In the genomic region with DNA sequence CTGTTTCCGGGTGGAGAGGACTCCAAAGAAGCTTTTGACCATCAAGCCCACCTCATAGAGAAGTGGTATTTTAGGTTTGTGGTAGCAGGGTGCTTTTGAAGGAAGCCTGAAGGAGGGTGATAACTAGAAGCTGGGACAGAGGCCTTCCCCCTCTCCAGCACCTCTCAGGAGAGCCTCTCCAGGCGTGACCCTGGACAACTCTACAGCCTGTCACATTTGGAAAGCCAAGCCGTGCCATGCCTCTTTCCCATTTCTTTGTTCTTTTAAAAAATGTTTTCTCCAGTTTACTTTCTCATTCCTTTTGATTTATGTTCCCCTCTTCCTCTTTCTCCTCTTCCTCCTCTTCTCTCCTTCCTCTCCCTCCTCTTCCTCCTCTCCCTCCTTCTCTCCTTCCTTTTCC, we compare ENCODE assay signal across 30 mouse cellular contexts.
A peak's percentile ranks its signal among the peaks of the same experiment; 100 is the strongest.
DNase-seq lines count a peak whose midpoint lies in the region; ATAC-seq and TF ChIP-seq lines count a peak whose summit lies in the region.
"Had no signal": no experiment of that assay in that cellular context is flagged by ENCODE, and none has a peak within 500 bp of the region (broad histone marks: within the 10 kb centered on the region; RNA-seq: fewer than 3 reads in every experiment).

No protein-coding gene starts in this region.

- DNase-seq in forebrain, embryonic 14.5 days (ENCODE audit: low spot score) = no peak
- DNase-seq in forebrain, postnatal 0 days = no peak
- no peak for DNase-seq in hindbrain, embryonic 10.5 days (ENCODE audit: low spot score)
- no peak for DNase-seq in hindbrain, postnatal 0 days (ENCODE audit: low spot score)
- DNase-seq in midbrain, embryonic 10.5 days (ENCODE audit: low spot score) = no peak
- no peak for DNase-seq in frontal cortex, postnatal 25 days (ENCODE audit: low spot score in 2 of 2)
- no peak for DNase-seq in lung, postnatal 36 days
- DNase-seq: adrenal gland, adult 2 months; cerebellum, adult 2 months; cerebellum, postnatal 14 days; gastrocnemius, postnatal 14 days; heart, postnatal 10 days; kidney, adult 2 months; kidney, postnatal 36 days; lung, embryonic 14.5 days; lung, postnatal 14 days; right cerebral cortex, postnatal 4 days; thymus, adult 2 months; thymus, postnatal 36 days had no signal

- 90% methylated on average over 3 of the region's 3 CpGs for WGBS in forebrain, embryonic 14.5 days
- 90% methylated on average over 3 of the region's 3 CpGs for WGBS in forebrain, postnatal 0 days
- WGBS in hindbrain, embryonic 10.5 days = 88% methylated on average over 3 of the region's 3 CpGs
- WGBS in hindbrain, postnatal 0 days = 85% methylated on average over 3 of the region's 3 CpGs
- WGBS in midbrain, embryonic 15.5 days = 89% methylated on average over 3 of the region's 3 CpGs
- WGBS in midbrain, embryonic 10.5 days = 94% methylated on average over 3 of the region's 3 CpGs

- H3K27ac ChIP-seq in forebrain, embryonic 14.5 days (ENCODE audit: low read depth, low read length) = peak overlapping the region; percentile 14; the same call in 1 of the 2 replicates
- H3K27ac ChIP-seq in forebrain, postnatal 0 days (ENCODE audit: low read depth, low read length) = no peak overlapping the region
- H3K27ac ChIP-seq in hindbrain, embryonic 10.5 days = peak overlapping the region; percentile 46; the same call in 1 of the 2 replicates
- no peak overlapping the region for H3K27ac ChIP-seq in hindbrain, postnatal 0 days
- 0 out of 2 replicates have a peak overlapping the region, but pooled peaks have one; percentile 41 for H3K27ac ChIP-seq in midbrain, embryonic 15.5 days
- H3K27ac ChIP-seq in midbrain, embryonic 10.5 days (replicated peaks) = no peak overlapping the region
- H3K27ac ChIP-seq: heart, embryonic 13.5 days; intestine, embryonic 15.5 days; layer of hippocampus, adult 2 months; limb, embryonic 15.5 days; liver, embryonic 14.5 days; midbrain, embryonic 12.5 days; neural tube, embryonic 12.5 days had no signal

- no peaks in the 10 kb centered on the region for H3K36me3 ChIP-seq in forebrain, embryonic 14.5 days (ENCODE audit: control insufficient read depth, insufficient read depth, low read length)
- H3K36me3 ChIP-seq in forebrain, postnatal 0 days (ENCODE audit: insufficient read depth) = no peaks in the 10 kb centered on the region
- H3K36me3 ChIP-seq in hindbrain, embryonic 10.5 days = no peaks in the 10 kb centered on the region
- H3K36me3 ChIP-seq in hindbrain, postnatal 0 days (ENCODE audit: insufficient read depth, low read length) = no peaks in the 10 kb centered on the region
- no peaks in the 10 kb centered on the region for H3K36me3 ChIP-seq in midbrain, embryonic 15.5 days (replicated peaks)
- H3K36me3 ChIP-seq in midbrain, embryonic 10.5 days = no peaks in the 10 kb centered on the region
- H3K36me3 ChIP-seq: heart, embryonic 13.5 days; intestine, embryonic 15.5 days; limb, embryonic 15.5 days; midbrain, embryonic 12.5 days; neural tube, embryonic 12.5 days had no signal

- no peak for ATAC-seq in forebrain, embryonic 14.5 days
- no peak for ATAC-seq in forebrain, postnatal 0 days
- ATAC-seq in hindbrain, postnatal 0 days = no peak
- ATAC-seq in midbrain, embryonic 15.5 days (replicated peaks) = no peak
- ATAC-seq: activated CD4-positive, CD25-positive, alpha-beta regulatory T cell, adult 4 months; intestine, embryonic 15.5 days had no signal

- no peak overlapping the region for H3K4me2 ChIP-seq in forebrain, embryonic 14.5 days (ENCODE audit: low read length)
- no peak overlapping the region for H3K4me2 ChIP-seq in forebrain, postnatal 0 days (ENCODE audit: low read depth)
- no peak overlapping the region for H3K4me2 ChIP-seq in hindbrain, postnatal 0 days (ENCODE audit: low read depth, low read length)
- no peak overlapping the region for H3K4me2 ChIP-seq in midbrain, embryonic 15.5 days
- H3K4me2 ChIP-seq: heart, embryonic 13.5 days; intestine, embryonic 15.5 days; limb, embryonic 15.5 days; lung, embryonic 14.5 days; midbrain, embryonic 12.5 days; neural tube, embryonic 12.5 days had no signal

- H3K4me3 ChIP-seq in forebrain, embryonic 14.5 days (ENCODE audit: low read depth, low read length) = no peak overlapping the region
- no peak overlapping the region for H3K4me3 ChIP-seq in forebrain, postnatal 0 days (ENCODE audit: low read depth, low read length)
- no peak overlapping the region for H3K4me3 ChIP-seq in hindbrain, embryonic 10.5 days
- H3K4me3 ChIP-seq in hindbrain, postnatal 0 days (ENCODE audit: low read length) = no peak overlapping the region
- H3K4me3 ChIP-seq in midbrain, embryonic 15.5 days = no peak overlapping the region
- no peak overlapping the region for H3K4me3 ChIP-seq in midbrain, embryonic 10.5 days
- H3K4me3 ChIP-seq: erythroblast, embryonic 14.5 days; heart, embryonic 13.5 days; intestine, embryonic 15.5 days; layer of hippocampus, adult 2 months; limb, embryonic 15.5 days; midbrain, embryonic 12.5 days; neural tube, embryonic 12.5 days had no signal

- peaks cover 11% of the 10 kb centered on the region for H3K4me1 ChIP-seq in forebrain, embryonic 14.5 days (ENCODE audit: control insufficient read depth, insufficient read depth, low read length)
- H3K4me1 ChIP-seq in forebrain, postnatal 0 days (ENCODE audit: insufficient read depth) = peaks cover 11% of the 10 kb centered on the region
- peaks cover 14% of the 10 kb centered on the region for H3K4me1 ChIP-seq in hindbrain, embryonic 10.5 days (replicated peaks)
- peaks cover 12% of the 10 kb centered on the region for H3K4me1 ChIP-seq in hindbrain, postnatal 0 days (ENCODE audit: insufficient read depth, low read length)
- peaks cover 19% of the 10 kb centered on the region for H3K4me1 ChIP-seq in midbrain, embryonic 15.5 days
- peaks cover 16% of the 10 kb centered on the region for H3K4me1 ChIP-seq in midbrain, embryonic 10.5 days
- H3K4me1 ChIP-seq: heart, embryonic 13.5 days; intestine, embryonic 15.5 days; limb, embryonic 15.5 days had no signal

- no peak overlapping the region for H3K9ac ChIP-seq in forebrain, embryonic 14.5 days (ENCODE audit: low read length)
- H3K9ac ChIP-seq in forebrain, postnatal 0 days = no peak overlapping the region
- H3K9ac ChIP-seq in hindbrain, postnatal 0 days (replicated peaks; ENCODE audit: low read length) = no peak overlapping the region
- no peak overlapping the region for H3K9ac ChIP-seq in midbrain, embryonic 15.5 days
- H3K9ac ChIP-seq: heart, embryonic 13.5 days; intestine, embryonic 15.5 days; limb, embryonic 15.5 days; liver, embryonic 14.5 days; lung, embryonic 14.5 days; midbrain, embryonic 12.5 days; neural tube, embryonic 12.5 days had no signal

- TF ChIP-seq CTCF in forebrain, postnatal 0 days (IDR thresholded peaks at IDR 0.05; ENCODE audit: low read depth) = no peak
- TF ChIP-seq CTCF in hindbrain, postnatal 0 days (IDR thresholded peaks at IDR 0.05; ENCODE audit: low read depth) = no peak

- no peaks in the 10 kb centered on the region for H3K27me3 ChIP-seq in forebrain, embryonic 14.5 days (replicated peaks; ENCODE audit: control insufficient read depth, insufficient read depth, low read length)
- H3K27me3 ChIP-seq in forebrain, postnatal 0 days (ENCODE audit: insufficient read depth, low read length) = no peaks in the 10 kb centered on the region
- no peaks in the 10 kb centered on the region for H3K27me3 ChIP-seq in hindbrain, embryonic 10.5 days (ENCODE audit: insufficient read depth, poor library complexity, severe bottlenecking)
- no peaks in the 10 kb centered on the region for H3K27me3 ChIP-seq in hindbrain, postnatal 0 days (ENCODE audit: insufficient read depth, low read length)
- no peaks in the 10 kb centered on the region for H3K27me3 ChIP-seq in midbrain, embryonic 15.5 days (replicated peaks)
- no peaks in the 10 kb centered on the region for H3K27me3 ChIP-seq in midbrain, embryonic 10.5 days (ENCODE audit: low read depth, poor library complexity, severe bottlenecking)
- H3K27me3 ChIP-seq: CH12.LX; heart, embryonic 13.5 days; intestine, embryonic 15.5 days; limb, embryonic 15.5 days; midbrain, embryonic 12.5 days; neural tube, embryonic 12.5 days had no signal

- no peaks in the 10 kb centered on the region for H3K9me3 ChIP-seq in forebrain, embryonic 14.5 days (replicated peaks; ENCODE audit: control insufficient read depth, low read length)
- H3K9me3 ChIP-seq in forebrain, postnatal 0 days (ENCODE audit: low read length) = no peaks in the 10 kb centered on the region
- H3K9me3 ChIP-seq in hindbrain, embryonic 10.5 days = no peaks in the 10 kb centered on the region
- no peaks in the 10 kb centered on the region for H3K9me3 ChIP-seq in hindbrain, postnatal 0 days (ENCODE audit: low read length)
- no peaks in the 10 kb centered on the region for H3K9me3 ChIP-seq in midbrain, embryonic 15.5 days
- H3K9me3 ChIP-seq in midbrain, embryonic 10.5 days (replicated peaks) = no peaks in the 10 kb centered on the region
- H3K9me3 ChIP-seq: heart, embryonic 13.5 days; intestine, embryonic 15.5 days; limb, embryonic 15.5 days; midbrain, embryonic 12.5 days; neural tube, embryonic 12.5 days had no signal

Comparison
In these comparisons a context has a peak if more than half of its experiments do, and no peak if none do; other contexts are left out.
1. H3K27ac ChIP-seq: peak in forebrain, embryonic 14.5 days (single experiment), hindbrain, embryonic 10.5 days (single experiment) and midbrain, embryonic 15.5 days (single experiment); none in forebrain, postnatal 0 days (single experiment), hindbrain, postnatal 0 days (single experiment) and midbrain, embryonic 10.5 days (single experiment).